Mouse (Mus musculus): ENCODE data around the gene Bin2.
A peak's percentile ranks its signal among the peaks of the same experiment; 100 is the strongest.

The Bin2 gene

GRCm38 (mm10) chr15:100680381-100680780 lies 11.0 kb upstream of the Bin2 start:
- DNase-seq = peak in 1 of 2 experiments; percentile 54

- peak; percentile 83 to 91 for DNase-seq
These were observed 9.7 kb upstream of the Bin2 start for GRCm38 (mm10) chr15:100679005-100679404.

- peak; percentile 79 to 87 for DNase-seq
These were observed 9.2 kb upstream of the Bin2 start for GRCm38 (mm10) chr15:100678581-100678980.

- no peak for DNase-seq
These were observed 8.3 kb upstream of the Bin2 start for GRCm38 (mm10) chr15:100677675-100678074.

GRCm38 (mm10) chr15:100676521-100676920 lies 7.2 kb upstream of the Bin2 start:
- DNase-seq = no peak

GRCm38 (mm10) chr15:100675486-100675885 lies 6.1 kb upstream of the Bin2 start:
- DNase-seq = no peak

- DNase-seq = no peak
These were observed 5.2 kb upstream of the Bin2 start for GRCm38 (mm10) chr15:100674566-100674965.

GRCm38 (mm10) chr15:100673585-100674391 lies 4.4 kb upstream of the Bin2 start:
- no peak for DNase-seq

GRCm38 (mm10) chr15:100670833-100671232 lies 1.5 kb upstream of the Bin2 start:
- DNase-seq = peak in 1 of 2 experiments; percentile 32

GRCm38 (mm10) chr15:100670004-100670403 lies 651 bp upstream of the Bin2 start:
- DNase-seq = no peak

GRCm38 (mm10) chr15:100667871-100668545 lies 1.3 kb downstream of the Bin2 start:
- no peak for DNase-seq

GRCm38 (mm10) chr15:100667420-100667819 lies 1.9 kb downstream of the Bin2 start:
- no peak for DNase-seq

- no peak for DNase-seq
These were observed 2.5 kb downstream of the Bin2 start for GRCm38 (mm10) chr15:100666851-100667250.

- DNase-seq = peak in 1 of 2 experiments; percentile 36
These were observed 3.1 kb downstream of the Bin2 start for GRCm38 (mm10) chr15:100666219-100666696.

GRCm38 (mm10) chr15:100665411-100666218 lies 3.7 kb downstream of the Bin2 start:
- DNase-seq = no peak

GRCm38 (mm10) chr15:100664813-100665274 lies 4.5 kb downstream of the Bin2 start:
- no peak for DNase-seq

- DNase-seq = no peak
These were observed 8.5 kb downstream of the Bin2 start for GRCm38 (mm10) chr15:100660805-100661204.

GRCm38 (mm10) chr15:100660306-100660705 lies 9.0 kb downstream of the Bin2 start:
- peak; percentile 70 to 79 for DNase-seq

GRCm38 (mm10) chr15:100655201-100655600 lies 14.2 kb downstream of the Bin2 start:
- no peak for DNase-seq

GRCm38 (mm10) chr15:100654271-100654670 lies 15.1 kb downstream of the Bin2 start:
- DNase-seq = no peak

- DNase-seq = no peak
These were observed 17.7 kb downstream of the Bin2 start for GRCm38 (mm10) chr15:100651610-100652009.

GRCm38 (mm10) chr15:100650111-100650510 lies 19.2 kb downstream of the Bin2 start:
- no peak for DNase-seq

- no peak for DNase-seq
These were observed 23.2 kb downstream of the Bin2 start for GRCm38 (mm10) chr15:100646161-100646560.
